Mouse (Mus musculus) megakaryocyte, embryonic 14.5 days (primary cell): ENCODE results near the gene Pan3.

Experiments
- FLI1 ChIP-seq: IDR thresholded peaks from 2 replicates; pipeline ENCODE4 v1.6.1; 2012; ENCODE audit warnings: low read length, inconsistent platforms, mixed read lengths
- GATA1 ChIP-seq: IDR thresholded peaks from 3 replicates; pipeline ENCODE4 v1.6.1; 2012; ENCODE audit warnings: mixed read lengths, low read length, inconsistent platforms, borderline replicate concordance

DNA sequence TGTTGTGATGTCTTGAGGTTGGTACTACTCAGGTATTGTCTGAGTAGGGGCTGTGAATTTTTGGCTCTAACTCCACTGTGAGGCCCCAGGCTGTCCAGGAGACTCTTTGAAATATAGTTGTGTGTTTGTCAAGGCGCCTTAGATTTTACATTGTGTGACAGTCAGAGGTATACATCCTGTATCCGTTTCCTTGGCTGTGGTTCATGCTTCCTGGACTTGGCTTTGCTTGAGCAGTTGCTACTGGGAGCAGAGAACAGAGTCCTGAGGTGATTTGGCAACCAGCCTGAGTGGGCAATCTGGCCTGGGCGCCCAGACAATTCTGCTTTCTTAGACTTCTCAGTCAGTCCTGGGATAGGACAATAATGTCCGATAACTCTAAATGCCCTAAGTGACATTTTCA is 5.3 kb downstream of the Pan3 start:
- TF ChIP-seq GATA1 (no peak), FLI1 (no peak)
